Mouse (Mus musculus): ENCODE measurements at regions not wholly inside any gene's neighbourhood (a gene's known extent, or its start where the extent isn't known, plus 50 kb on each side); places are given as distances from the start of the nearest gene placed in this dataset.

DNA sequence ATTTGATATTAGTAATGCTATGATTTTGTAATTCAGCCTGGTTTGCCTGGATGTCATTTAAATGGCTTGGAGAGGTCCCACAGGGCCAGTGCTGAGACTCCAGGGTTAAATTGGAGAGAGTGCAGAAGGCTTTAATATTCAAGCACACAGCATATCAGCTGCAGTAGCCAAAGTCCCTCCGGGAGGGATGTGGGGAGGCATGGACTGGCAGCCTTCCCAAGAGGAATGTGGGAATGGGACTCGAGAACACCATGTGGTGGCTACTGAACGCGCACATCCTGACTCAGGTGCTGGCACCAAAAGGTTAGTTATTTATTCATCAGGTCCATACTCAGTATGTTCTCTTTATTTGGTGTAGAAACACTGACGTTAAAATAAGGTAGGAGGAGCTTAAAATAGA, 391.8 kb downstream of the Nuf2 start:
- no peak for TF ChIP-seq CTCF (IDR thresholded peaks at IDR 0.05; ENCODE audit: extremely low read depth, insufficient read depth, low read length)
- no peak for TF ChIP-seq POLR2A (IDR thresholded peaks at IDR 0.05; ENCODE audit: extremely low read depth, insufficient read depth, low read length)
